Mouse (Mus musculus) duodenum, adult 2 months (tissue): ENCODE results near the gene Vmn2r61. TPM values are rescaled to one million over a fixed set of nuclear protein-coding genes. Genes with fewer than 3 reads are reported as not detected.

Source experiments
- polyA plus RNA-seq: library from polyadenylated mRNA; depleted of rRNA; stranded (reverse); fragments of >200 nt; gene quantifications from 2 replicates; pipeline ENCODE4 v1.2.3, GENCODE M21; 2012; ENCODE audit warnings: low replicate concordance; rRNA removed

Vmn2r61 gene
- polyA plus RNA-seq: not detected in 2 replicates

GRCm38 (mm10) chr7:42259753-42260152 is at the start of gene Vmn2r61:
Gene Vmn2r61 (plus strand): TSS chr7:42260053.

Other genes starting within 250 kb of the Vmn2r61 start
- not detected in 2 replicates for gene Vmn2r59, start 201.0 kb upstream of the Vmn2r61 start, polyA plus RNA-seq
- gene Vmn2r60, start 152.3 kb upstream of the Vmn2r61 start, polyA plus RNA-seq: not detected in 2 replicates
- gene 4933421I07Rik, start 188.1 kb downstream of the Vmn2r61 start, polyA plus RNA-seq: not detected in 2 replicates
- 0.17 and 1.1 TPM in 2 replicates for gene Zfp141, start 245.7 kb downstream of the Vmn2r61 start, polyA plus RNA-seq